Mouse (Mus musculus) myocyte (in vitro differentiated cells): ENCODE data around the gene Prkn.

ENCODE experiments used
- CEBPB ChIP-seq: IDR thresholded peaks from 2 replicates; pipeline ENCODE4 v1.6.1; 2011; ENCODE audit warnings: mild to moderate bottlenecking, moderate library complexity; ENCODE audit not compliant: poor library complexity, insufficient read depth, severe bottlenecking
- E2F4 ChIP-seq: IDR thresholded peaks from one replicate; pipeline ENCODE4 v1.6.1; 2011; ENCODE audit warnings: mild to moderate bottlenecking, control low read depth, moderate library complexity; ENCODE audit not compliant: insufficient read depth
- MAX ChIP-seq: IDR thresholded peaks from one replicate; pipeline ENCODE4 v1.6.1; 2011; ENCODE audit warnings: low read depth, mild to moderate bottlenecking, control low read depth
- MYOG ChIP-seq, 3 experiments: IDR thresholded peaks; one replicate each; pipeline ENCODE4 v1.6.1; 2011; ENCODE audit warnings: control low read depth in 2 of 3, low read depth in 2 of 3, mild to moderate bottlenecking in 2 of 3; ENCODE audit not compliant: insufficient read length in 2 of 3, control insufficient read depth in 1 of 3, insufficient read depth in 1 of 3
- POLR2A ChIP-seq: IDR thresholded peaks from one replicate; pipeline ENCODE4 v1.6.1; 2011; ENCODE audit warnings: low read depth, mild to moderate bottlenecking, control low read depth, moderate library complexity; ENCODE audit not compliant: insufficient read length
- POLR2AphosphoS2 ChIP-seq: IDR thresholded peaks from one replicate; pipeline ENCODE4 v1.6.1; 2011; ENCODE audit warnings: low read depth, control low read depth; ENCODE audit not compliant: insufficient read length
- SRF ChIP-seq: IDR thresholded peaks from one replicate; pipeline ENCODE4 v1.6.1; 2011; ENCODE audit warnings: low read depth; ENCODE audit not compliant: control insufficient read depth, insufficient read length
- TCF12 ChIP-seq: IDR thresholded peaks from one replicate; pipeline ENCODE4 v1.6.1; 2011; ENCODE audit warnings: mild to moderate bottlenecking, control low read depth; ENCODE audit not compliant: poor library complexity, insufficient read depth, severe bottlenecking
- TCF3 ChIP-seq: IDR thresholded peaks from one replicate; pipeline ENCODE4 v1.6.1; 2011; ENCODE audit warnings: low read depth, control low read depth; ENCODE audit not compliant: insufficient read length
- USF1 ChIP-seq: IDR thresholded peaks from one replicate; pipeline ENCODE4 v1.6.1; 2011; ENCODE audit warnings: low read depth, mild to moderate bottlenecking, control low read depth, moderate library complexity

- no peak for TF ChIP-seq MYOG (IDR thresholded peaks at IDR 0.05; ENCODE audit: control insufficient read depth in 1 of 3, insufficient read depth in 1 of 3, insufficient read length in 2 of 3, low read depth in 2 of 3)
- no peak for TF ChIP-seq E2F4
- TF ChIP-seq POLR2A: no peak
- no peak for TF ChIP-seq TCF3
- TF ChIP-seq SRF: no peak
- TF ChIP-seq CEBPB: no peak
- TF ChIP-seq MAX: no peak
- TF ChIP-seq USF1: no peak
- TF ChIP-seq TCF12: no peak
- no peak for TF ChIP-seq POLR2AphosphoS2
These were observed 1250.2 kb downstream of the Prkn start for GRCm38 (mm10) chr17:12090261-12090927.
